In genomic region chr17:56829795-56830194, GRCm38 (mm10) we compare ENCODE assay signal across 8 mouse cellular contexts. TPM values are rescaled to one million over a fixed set of nuclear protein-coding genes. Genes with fewer than 3 reads are reported as not detected.
DNase-seq lines count a peak whose midpoint lies in the region; ATAC-seq and TF ChIP-seq lines count a peak whose summit lies in the region.

No protein-coding gene starts in this region.

- H3K27me3 ChIP-seq in forebrain, postnatal 0 days (ENCODE audit: insufficient read depth, low read length) = peaks cover 11% of the 10 kb centered on the region; the same call in 1 of the 2 replicates
- H3K27me3 ChIP-seq in stomach, embryonic 15.5 days (replicated peaks) = no peaks in the 10 kb centered on the region

- intact Hi-C loops in left cerebral cortex, adult 2 months (cut with DNase I) = no loop called here
- intact Hi-C loops in left cerebral cortex, postnatal 14 days (cut with DNase I) = no loop called here
- intact Hi-C loops in left cerebral cortex, postnatal 10 days (cut with DNase I) = no loop called here

- H3K9ac ChIP-seq in forebrain, postnatal 0 days = peak overlapping the region; percentile 36; the same call in 1 of the 2 replicates
- H3K9ac ChIP-seq in stomach, embryonic 15.5 days = peak overlapping the region; percentile 34; the same call in 1 of the 2 replicates

- DNase-seq in left cerebral cortex, adult 2 months (ENCODE audit: extremely low spot score in 1 of 2, low spot score in 2 of 2) = no peak
- DNase-seq in left cerebral cortex, postnatal 14 days (ENCODE audit: low spot score in 2 of 2) = no peak
- DNase-seq in c-Kit-negative CD71-positive TER-119-positive erythroid progenitor cells, embryonic 14.5 days (ENCODE audit: low read depth, low spot score) = peak; percentile 41
- peak; percentile 25 for DNase-seq in forebrain, postnatal 0 days
- DNase-seq in liver = peak; percentile 51
- no peak for DNase-seq in left cerebral cortex, postnatal 10 days (ENCODE audit: extremely low spot score in 1 of 2, low spot score in 2 of 2)
- no peak for DNase-seq in right cerebral cortex, adult 18-20 months

- no peaks in the 10 kb centered on the region for H3K9me3 ChIP-seq in forebrain, postnatal 0 days (ENCODE audit: low read length)
- no peaks in the 10 kb centered on the region for H3K9me3 ChIP-seq in stomach, embryonic 15.5 days

- peak overlapping the region; percentile 62 for H3K4me3 ChIP-seq in left cerebral cortex, adult 2 months
- peak overlapping the region; percentile 60 for H3K4me3 ChIP-seq in forebrain, postnatal 0 days (ENCODE audit: low read depth, low read length)
- peak overlapping the region; percentile 55 for H3K4me3 ChIP-seq in stomach, embryonic 15.5 days (replicated peaks)

- ATAC-seq in forebrain, postnatal 0 days = no peak
- no peak for ATAC-seq in stomach, embryonic 15.5 days (ENCODE audit: insufficient read depth, low FRiP score, low read depth)

- 0 out of 2 replicates have a peak, but pooled peaks cover 10% of the 10 kb centered on the region for H3K4me1 ChIP-seq in forebrain, postnatal 0 days (ENCODE audit: insufficient read depth)
- 0 out of 2 replicates have a peak, but pooled peaks cover 12% of the 10 kb centered on the region for H3K4me1 ChIP-seq in stomach, embryonic 15.5 days

- no peak for TF ChIP-seq CTCF in left cerebral cortex, adult 2 months (IDR thresholded peaks at IDR 0.05)
- TF ChIP-seq CTCF in forebrain, postnatal 0 days (IDR thresholded peaks at IDR 0.05; ENCODE audit: low read depth) = no peak

- under 1% methylated on average over 27 of the region's 27 CpGs for WGBS in forebrain, postnatal 0 days
- WGBS in stomach, embryonic 15.5 days = 2% methylated on average over 27 of the region's 27 CpGs

- no peak overlapping the region for H3K27ac ChIP-seq in left cerebral cortex, adult 2 months
- no peak overlapping the region for H3K27ac ChIP-seq in forebrain, postnatal 0 days (ENCODE audit: low read depth, low read length)
- H3K27ac ChIP-seq in stomach, embryonic 15.5 days = no peak overlapping the region

- H3K4me2 ChIP-seq in forebrain, postnatal 0 days (ENCODE audit: low read depth) = peak overlapping the region; percentile 67
- peak overlapping the region; percentile 89 for H3K4me2 ChIP-seq in stomach, embryonic 15.5 days

- no peaks in the 10 kb centered on the region for H3K36me3 ChIP-seq in forebrain, postnatal 0 days (ENCODE audit: insufficient read depth)
- no peaks in the 10 kb centered on the region for H3K36me3 ChIP-seq in stomach, embryonic 15.5 days

RNA-seq across cellular contexts. Expression of gene Rfx2, which starts 1.0 kb away (rescaled TPM):
- 1 to 10 TPM; 2.2 to 3.5 TPM for total RNA-seq in left cerebral cortex, adult 2 months (2021)
- total RNA-seq in left cerebral cortex, postnatal 14 days (2021) = 1 to 10 TPM; 2.1 to 2.4 TPM
- total RNA-seq in forebrain, postnatal 0 days (2014; rRNA removed) = 2.4 and 3.6 TPM in 2 replicates
- polyA plus RNA-seq in forebrain, postnatal 0 days (2015; fragmentation: Nextera tagmentation; extraction: Ambion mirVana) = 2.2 and 3.4 TPM in 2 replicates
- polyA plus RNA-seq in stomach, embryonic 15.5 days (2015; fragmentation: Nextera tagmentation; extraction: Ambion mirVana) = 6.1 and 6.6 TPM in 2 replicates
- total RNA-seq in left cerebral cortex, postnatal 10 days (2021) = 1 to 10 TPM; 1.4 to 2.3 TPM

RNA-seq across cellular contexts. Expression of gene Acsbg2, which starts 44.5 kb away (rescaled TPM):
- total RNA-seq in left cerebral cortex, adult 2 months (2021) = not detected
- not detected for total RNA-seq in left cerebral cortex, postnatal 14 days (2021)
- total RNA-seq in forebrain, postnatal 0 days (2014; rRNA removed) = not detected in 2 replicates
- not detected in 2 replicates for polyA plus RNA-seq in forebrain, postnatal 0 days (2015; fragmentation: Nextera tagmentation; extraction: Ambion mirVana)
- polyA plus RNA-seq in stomach, embryonic 15.5 days (2015; fragmentation: Nextera tagmentation; extraction: Ambion mirVana) = not detected in 2 replicates
- not detected for total RNA-seq in left cerebral cortex, postnatal 10 days (2021)

RNA-seq across cellular contexts. Expression of gene 1700061G19Rik, which starts 45.5 kb away (rescaled TPM):
- total RNA-seq in left cerebral cortex, adult 2 months (2021) = not detected
- total RNA-seq in left cerebral cortex, postnatal 14 days (2021) = under 1 TPM in 1 of 2 experiments, not detected in 1; 0.18 TPM
- total RNA-seq in forebrain, postnatal 0 days (2014; rRNA removed) = 0.14 TPM in 1 of 2 replicates, not detected in the other
- 0.15 and 0.48 TPM in 2 replicates for polyA plus RNA-seq in forebrain, postnatal 0 days (2015; fragmentation: Nextera tagmentation; extraction: Ambion mirVana)
- polyA plus RNA-seq in stomach, embryonic 15.5 days (2015; fragmentation: Nextera tagmentation; extraction: Ambion mirVana) = 0.31 and 0.63 TPM in 2 replicates
- under 1 TPM; 0.16 to 0.41 TPM for total RNA-seq in left cerebral cortex, postnatal 10 days (2021)

RNA-seq across cellular contexts. Expression of gene Prr22, which starts 59.7 kb away (rescaled TPM):
- 1 to 10 TPM; 1.3 to 2.6 TPM for total RNA-seq in left cerebral cortex, adult 2 months (2021)
- total RNA-seq in left cerebral cortex, postnatal 14 days (2021) = under 1 TPM; 0.51 to 0.94 TPM
- total RNA-seq in forebrain, postnatal 0 days (2014; rRNA removed) = 0.69 and 0.71 TPM in 2 replicates
- polyA plus RNA-seq in forebrain, postnatal 0 days (2015; fragmentation: Nextera tagmentation; extraction: Ambion mirVana) = 0.14 and 0.25 TPM in 2 replicates
- 1.3 and 1.4 TPM in 2 replicates for polyA plus RNA-seq in stomach, embryonic 15.5 days (2015; fragmentation: Nextera tagmentation; extraction: Ambion mirVana)
- total RNA-seq in left cerebral cortex, postnatal 10 days (2021) = 1 to 10 TPM in 1 of 2 experiments, under 1 TPM in 1; 0.49 to 1.4 TPM

Comparison
In these comparisons a context has a peak if more than half of its experiments do, and no peak if none do; other contexts are left out.
1. DNase-seq: peak in c-Kit-negative CD71-positive TER-119-positive erythroid progenitor cells, embryonic 14.5 days (single experiment), forebrain, postnatal 0 days (single experiment) and liver (single experiment); none in left cerebral cortex, adult 2 months (0 of 2), left cerebral cortex, postnatal 14 days (0 of 2), left cerebral cortex, postnatal 10 days (0 of 2) and right cerebral cortex, adult 18-20 months (single experiment).
2. Peak in every context shown above with its lines, with median percentiles within 50 percentile points of each other: H3K4me3 ChIP-seq.